Mouse (Mus musculus) forebrain, embryonic 16.5 days (tissue): ENCODE results near the gene Gdpd3. TPM values are rescaled to one million over a fixed set of nuclear protein-coding genes. Genes with fewer than 3 reads are reported as not detected.

ENCODE experiments used
- ATAC-seq: fragments of 200-750 bp; cut with Nextera tagmentation; 2 replicates; pipeline ENCODE4 v1.8.0; 2017; ENCODE audit warnings: mild to moderate bottlenecking, moderate library complexity
- H3K27ac ChIP-seq: fragments of 300-500 bp; sonication (generic); 2 replicates; pipeline ENCODE4 v1.5.1; 2014; ENCODE audit warnings: low read length, control low read depth
- H3K27me3 ChIP-seq: fragments of 300-500 bp; sonication (generic); replicated peaks from 2 replicates; pipeline ENCODE4 v1.6.1; 2014; ENCODE audit warnings: low read length; ENCODE audit not compliant: control insufficient read depth, insufficient read depth
- H3K36me3 ChIP-seq: fragments of 300-500 bp; sonication (generic); 2 replicates; pipeline ENCODE4 v1.6.1; 2014; ENCODE audit not compliant: control insufficient read depth, insufficient read depth
- H3K4me1 ChIP-seq: fragments of 300-500 bp; sonication (generic); replicated peaks from 2 replicates; pipeline ENCODE4 v1.6.1; 2014; ENCODE audit warnings: low read length; ENCODE audit not compliant: control insufficient read depth, insufficient read depth
- H3K4me2 ChIP-seq: fragments of 300-500 bp; sonication (generic); 2 replicates; pipeline ENCODE4 v1.6.1; 2014; ENCODE audit warnings: mild to moderate bottlenecking, low read length, control low read depth
- H3K4me3 ChIP-seq: fragments of 300-500 bp; sonication (generic); replicated peaks from 2 replicates; pipeline ENCODE4 v1.5.1; 2014; ENCODE audit warnings: mild to moderate bottlenecking, low read length, control low read depth
- H3K9ac ChIP-seq: fragments of 300-500 bp; sonication (generic); replicated peaks from 2 replicates; pipeline ENCODE4 v1.6.1; 2014; ENCODE audit warnings: low read depth, low read length, control low read depth
- H3K9me3 ChIP-seq: fragments of 300-500 bp; sonication (generic); 2 replicates; pipeline ENCODE4 v1.6.1; 2016; ENCODE audit warnings: low read length; ENCODE audit not compliant: control insufficient read depth
- WGBS: fragments of 180-500 bp; shearing (Covaris S2); extraction: QIAGEN DNeasy Blood & Tissue Kit; methylation state at CpG from one replicate; pipeline ENCODE4 v1.1.7; 2014; 5-methylcytosine and 5-hydroxymethylcytosine counted together
- polyA plus RNA-seq: library from polyadenylated mRNA; unstranded; fragments of >200 nt; fragmentation: Nextera tagmentation; extraction: Ambion mirVana; gene quantifications from 2 replicates; pipeline ENCODE4 v1.2.1, GENCODE M21; 2015

Gdpd3 gene
- polyA plus RNA-seq, 1 experiment from 2014 or later: 2.6 TPM

- peak within 1 kb of the TSS; percentile 78 for H3K9ac ChIP-seq
- no peaks in the 10 kb centered on the region for H3K27me3 ChIP-seq
- peak within 1 kb of the TSS; percentile 88 for H3K4me3 ChIP-seq
- peak; percentile 96 for ATAC-seq
- H3K4me1 ChIP-seq: peaks cover 23% of the 10 kb centered on the region
- H3K4me2 ChIP-seq: peak within 1 kb of the TSS; percentile 94
- H3K27ac ChIP-seq: peak within 1 kb of the TSS; percentile 87
- H3K36me3 ChIP-seq: peaks cover 27% of the 10 kb centered on the region
- no peaks in the 10 kb centered on the region for H3K9me3 ChIP-seq
- under 1% methylated on average over 73 of the region's 83 CpGs for WGBS
These were observed 26.0 kb downstream of the Gdpd3 start, which contains the start of gene Ppp4c for GRCm38 (mm10) chr7:126791851-126792720. TSS of gene Ppp4c (minus strand) at chr7:126792496.

- peak; percentile 26; the same call in 1 of the 2 replicates for ATAC-seq
- whole genome bisulfite sequencing: 30% methylated on average over 11 of the region's 11 CpGs
- peak overlapping the region; percentile 87 for H3K27ac ChIP-seq
- peaks cover 31% of the 10 kb centered on the region for H3K4me1 ChIP-seq
- H3K9me3 ChIP-seq: no peaks in the 10 kb centered on the region
- H3K4me2 ChIP-seq: peak overlapping the region; percentile 51
- H3K27me3 ChIP-seq: no peaks in the 10 kb centered on the region
- H3K9ac ChIP-seq: peak overlapping the region; percentile 37
- peak overlapping the region; percentile 88 for H3K4me3 ChIP-seq
- H3K36me3 ChIP-seq: peaks cover 23% of the 10 kb centered on the region
These were observed 26.7 kb downstream of the Gdpd3 start for GRCm38 (mm10) chr7:126792721-126793443.

- Histone ChIP-seq H3K27me3 (no peaks in the 10 kb centered on the region), H3K4me2 (no peak overlapping the region), H3K4me3 (no peak overlapping the region), H3K4me1 (peaks cover 36% of the 10 kb centered on the region), H3K36me3 (peaks cover 20% of the 10 kb centered on the region), H3K9ac (no peak overlapping the region), H3K9me3 (no peaks in the 10 kb centered on the region), H3K27ac (no peak overlapping the region)
- WGBS: 75% methylated on average over 4 of the region's 4 CpGs
- ATAC-seq: no peak
These were observed 27.5 kb downstream of the Gdpd3 start for GRCm38 (mm10) chr7:126793456-126794270.

- no peak overlapping the region for H3K27ac ChIP-seq
- no peak overlapping the region for H3K4me2 ChIP-seq
- H3K36me3 ChIP-seq: peaks cover 18% of the 10 kb centered on the region
- no peaks in the 10 kb centered on the region for H3K9me3 ChIP-seq
- no peak for ATAC-seq
- H3K4me3 ChIP-seq: no peak overlapping the region
- no peaks in the 10 kb centered on the region for H3K27me3 ChIP-seq
- H3K9ac ChIP-seq: no peak overlapping the region
- H3K4me1 ChIP-seq: peaks cover 36% of the 10 kb centered on the region
- 75% methylated on average over 4 of the region's 4 CpGs for WGBS
These were observed 28.1 kb downstream of the Gdpd3 start for GRCm38 (mm10) chr7:126794271-126794605.

GRCm38 (mm10) chr7:126795387-126796317, 29.5 kb downstream of the Gdpd3 start:
- H3K27me3 ChIP-seq: no peaks in the 10 kb centered on the region
- no peak overlapping the region for H3K27ac ChIP-seq
- peaks cover 10% of the 10 kb centered on the region for H3K36me3 ChIP-seq
- WGBS: 79% methylated on average over 16 of the region's 16 CpGs
- no peak overlapping the region for H3K4me3 ChIP-seq
- H3K4me2 ChIP-seq: no peak overlapping the region
- no peaks in the 10 kb centered on the region for H3K9me3 ChIP-seq
- peaks cover 39% of the 10 kb centered on the region for H3K4me1 ChIP-seq
- H3K9ac ChIP-seq: no peak overlapping the region
- no peak for ATAC-seq

- Histone ChIP-seq H3K36me3 (peaks cover 10% of the 10 kb centered on the region), H3K27ac (no peak overlapping the region), H3K4me3 (no peak overlapping the region), H3K4me1 (peaks cover 31% of the 10 kb centered on the region), H3K9ac (no peak overlapping the region), H3K4me2 (no peak overlapping the region), H3K9me3 (no peaks in the 10 kb centered on the region), H3K27me3 (no peaks in the 10 kb centered on the region)
- 63% methylated on average over 8 of the region's 8 CpGs for WGBS
- no peak for ATAC-seq
These were observed 30.3 kb downstream of the Gdpd3 start for GRCm38 (mm10) chr7:126796350-126796932.

GRCm38 (mm10) chr7:126797411-126798126, 31.4 kb downstream of the Gdpd3 start, which contains the start of gene Fam57b:
TSS of gene Fam57b (plus strand) at chr7:126797668.
- peaks cover 27% of the 10 kb centered on the region for H3K4me1 ChIP-seq
- no peak for ATAC-seq
- peak within 1 kb of the TSS; percentile 94 for H3K4me2 ChIP-seq
- peaks cover 10% of the 10 kb centered on the region for H3K36me3 ChIP-seq
- 21% methylated on average over 21 of the region's 21 CpGs for WGBS
- no peaks in the 10 kb centered on the region for H3K27me3 ChIP-seq
- H3K27ac ChIP-seq: peak within 1 kb of the TSS; percentile 96
- H3K4me3 ChIP-seq: peak within 1 kb of the TSS; percentile 64
- H3K9me3 ChIP-seq: no peaks in the 10 kb centered on the region
- peak within 1 kb of the TSS; percentile 72 for H3K9ac ChIP-seq
